Mouse (Mus musculus) liver, adult 2 months (tissue): ENCODE data around the gene Arhgef3. TPM values are rescaled to one million over a fixed set of nuclear protein-coding genes. Genes with fewer than 3 reads are reported as not detected.

Experiments
- DNase-seq: peaks from one replicate; pipeline ENCODE4 v3.0.0-alpha.2; 2011; ENCODE audit warnings: low read depth, low spot score; ENCODE audit errors: extremely low read depth
- H3K27ac ChIP-seq: fragments of 200-500 bp; replicated peaks from 2 replicates; pipeline ENCODE4 v1.5.1; 2012; ENCODE audit warnings: low read depth, mild to moderate bottlenecking, control low read depth, inconsistent platforms, low read length; ENCODE audit not compliant: insufficient read depth
- H3K27me3 ChIP-seq: fragments of 200-500 bp; 2 replicates; pipeline ENCODE4 v1.6.1; 2012; ENCODE audit warnings: mild to moderate bottlenecking, moderate library complexity, low read length, inconsistent platforms; ENCODE audit not compliant: control insufficient read depth, insufficient read depth
- H3K36me3 ChIP-seq: fragments of 200-500 bp; 2 replicates; pipeline ENCODE4 v1.6.1; 2012; ENCODE audit warnings: low read length, inconsistent platforms; ENCODE audit not compliant: control insufficient read depth, insufficient read depth
- H3K4me1 ChIP-seq: fragments of 200-500 bp; 2 replicates; pipeline ENCODE4 v1.6.1; 2011; ENCODE audit warnings: low read length; ENCODE audit not compliant: control insufficient read depth, insufficient read depth
- H3K4me3 ChIP-seq: fragments of 200-500 bp; 2 replicates; pipeline ENCODE4 v1.5.1; 2011; ENCODE audit warnings: low read depth, mild to moderate bottlenecking, control low read depth, low read length, moderate library complexity; ENCODE audit not compliant: insufficient read depth
- H3K79me2 ChIP-seq: fragments of 200-500 bp; 2 replicates; pipeline ENCODE4 v1.6.1; 2012; ENCODE audit warnings: inconsistent platforms, mild to moderate bottlenecking, low read length, moderate library complexity; ENCODE audit not compliant: control insufficient read depth, insufficient read depth
- H3K9ac ChIP-seq: fragments of 200-500 bp; 2 replicates; pipeline ENCODE4 v1.6.1; 2012; ENCODE audit warnings: low read depth, mild to moderate bottlenecking, control low read depth, inconsistent platforms, low read length
- CTCF ChIP-seq: fragments of 200-500 bp; IDR thresholded peaks from 2 replicates; pipeline ENCODE4 v1.5.1; 2011; ENCODE audit warnings: low read depth, low read length, control low read depth
- POLR2A ChIP-seq: fragments of 200-500 bp; IDR thresholded peaks from 2 replicates; pipeline ENCODE4 v1.6.1; 2011; ENCODE audit warnings: low read length, control low read depth; ENCODE audit not compliant: insufficient read depth; ENCODE audit errors: extremely low read depth
- WGBS: fragments of 180-500 bp; shearing (Covaris S2); methylation state at CpG from one replicate; pipeline ENCODE4 v1.1.7; 2018; 5-methylcytosine and 5-hydroxymethylcytosine counted together
- polyA plus RNA-seq: library from polyadenylated mRNA; depleted of rRNA; stranded (reverse); fragments of >200 nt; gene quantifications from 2 replicates; pipeline ENCODE4 v1.2.3, GENCODE M21; 2012
- total RNA-seq: library from RNA; depleted of rRNA; stranded (reverse); fragments of >200 nt; gene quantifications from 2 replicates; pipeline ENCODE4 v1.2.3, GENCODE M21; 2014

Gene Arhgef3
- total and polyA plus RNA-seq, 2 experiments = 6.4 to 19.3 TPM

DNA sequence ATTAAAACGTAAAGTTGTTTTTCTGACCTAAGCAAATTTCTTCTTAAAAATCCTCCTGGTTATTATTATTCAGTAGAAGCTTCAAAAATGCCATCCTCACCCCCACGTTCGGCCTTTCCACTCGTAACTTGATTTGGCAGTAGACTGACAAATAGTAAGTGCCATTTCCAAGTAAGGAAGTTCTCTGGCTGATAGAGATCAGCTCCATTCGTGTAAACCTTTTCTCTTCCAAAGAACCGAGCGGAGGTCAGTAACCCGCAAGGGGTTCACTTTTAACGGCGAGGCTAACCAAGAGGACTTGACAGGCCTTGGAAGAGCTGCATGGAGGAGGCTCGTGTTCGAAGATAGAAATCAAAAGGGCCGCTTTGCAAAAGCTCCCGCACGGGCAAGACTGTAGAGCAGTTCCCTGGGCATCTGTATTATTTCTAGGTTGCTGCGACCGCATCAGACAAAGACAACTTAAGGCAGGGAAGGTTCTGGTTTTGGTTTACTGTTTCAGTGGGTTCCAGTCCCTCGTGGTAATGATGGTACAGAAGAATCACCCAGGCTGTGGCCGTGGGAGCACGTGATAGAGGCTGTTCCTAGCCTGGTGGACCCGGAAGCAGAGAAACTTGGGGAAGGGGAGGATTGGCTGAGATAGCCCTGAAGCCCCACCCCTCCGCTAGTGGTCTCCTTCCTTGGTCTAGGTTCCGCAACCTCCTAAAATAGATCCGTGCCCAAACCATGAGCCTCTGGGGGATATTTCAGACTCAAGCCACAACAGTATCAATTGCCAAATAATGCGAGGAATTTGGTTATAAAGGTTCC lies 117.5 kb downstream of the Arhgef3 start:
- TF ChIP-seq CTCF (no peak), POLR2A (no peak)
- Histone ChIP-seq H3K4me1 (no peaks in the 10 kb centered on the region; the same call in none of the 2 replicates), H3K9ac (no peak overlapping the region), H3K36me3 (no peaks in the 10 kb centered on the region), H3K27ac (no peak overlapping the region), H3K4me3 (no peak overlapping the region), H3K79me2 (no peaks in the 10 kb centered on the region), H3K27me3 (no peaks in the 10 kb centered on the region)
- DNase-seq = no peak
- WGBS = 90% methylated on average over 25 of the region's 25 CpGs

DNA sequence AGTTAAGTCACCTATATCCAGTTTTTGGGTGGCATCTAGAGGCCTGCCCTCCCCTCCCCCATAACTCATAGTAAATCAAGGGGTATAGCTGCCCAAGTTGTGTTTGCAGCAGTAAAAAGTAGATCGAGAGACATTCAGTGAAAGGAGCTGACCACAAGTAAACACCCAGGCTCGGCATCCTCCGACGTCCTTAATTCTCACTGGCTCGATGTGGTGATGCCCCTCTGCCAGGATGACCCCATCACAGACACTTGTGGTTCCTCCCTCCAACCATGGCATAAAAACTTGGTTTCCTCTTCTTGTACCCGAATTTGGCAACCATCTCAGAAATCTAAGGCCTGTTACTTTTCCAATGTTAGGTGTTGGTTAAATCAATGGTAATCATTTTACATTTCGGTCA lies 118.4 kb downstream of the Arhgef3 start:
- no peak for DNase-seq
- WGBS = 94% methylated on average over 7 of the region's 7 CpGs
- Histone ChIP-seq H3K27ac (no peak overlapping the region), H3K4me1 (no peaks in the 10 kb centered on the region; the same call in none of the 2 replicates), H3K79me2 (no peaks in the 10 kb centered on the region), H3K9ac (no peak overlapping the region), H3K4me3 (no peak overlapping the region), H3K27me3 (no peaks in the 10 kb centered on the region), H3K36me3 (no peaks in the 10 kb centered on the region)
- no peak for TF ChIP-seq CTCF
- no peak for TF ChIP-seq POLR2A

DNA sequence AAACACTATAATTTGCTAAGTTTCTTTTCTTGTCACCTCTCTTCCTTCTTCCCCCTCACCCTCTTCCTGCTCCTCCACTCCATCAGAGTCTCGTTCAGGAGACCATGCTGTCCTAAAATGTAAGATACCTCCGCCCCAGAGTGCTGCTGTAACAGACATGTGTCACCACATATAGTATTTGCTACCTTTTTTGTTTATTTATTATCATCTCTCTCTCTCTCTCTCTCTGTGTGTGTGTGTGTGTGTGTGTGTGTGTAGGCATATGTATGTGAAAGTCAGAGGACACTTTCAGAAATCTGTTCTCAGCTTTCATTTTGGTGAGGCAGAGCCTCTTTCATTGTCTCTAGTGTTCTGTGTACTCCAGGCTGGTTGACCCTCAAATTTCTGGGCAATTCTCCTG lies 119.0 kb downstream of the Arhgef3 start:
- H3K9ac ChIP-seq = no peak overlapping the region
- no peaks in the 10 kb centered on the region for H3K27me3 ChIP-seq
- H3K79me2 ChIP-seq = no peaks in the 10 kb centered on the region
- TF ChIP-seq CTCF (no peak), POLR2A (no peak)
- H3K36me3 ChIP-seq = no peaks in the 10 kb centered on the region
- no peak for DNase-seq
- WGBS = 88% methylated on average over 2 of the region's 2 CpGs
- no peak overlapping the region for H3K27ac ChIP-seq
- H3K4me3 ChIP-seq = no peak overlapping the region
- H3K4me1 ChIP-seq = no peaks in the 10 kb centered on the region; the same call in none of the 2 replicates

DNA sequence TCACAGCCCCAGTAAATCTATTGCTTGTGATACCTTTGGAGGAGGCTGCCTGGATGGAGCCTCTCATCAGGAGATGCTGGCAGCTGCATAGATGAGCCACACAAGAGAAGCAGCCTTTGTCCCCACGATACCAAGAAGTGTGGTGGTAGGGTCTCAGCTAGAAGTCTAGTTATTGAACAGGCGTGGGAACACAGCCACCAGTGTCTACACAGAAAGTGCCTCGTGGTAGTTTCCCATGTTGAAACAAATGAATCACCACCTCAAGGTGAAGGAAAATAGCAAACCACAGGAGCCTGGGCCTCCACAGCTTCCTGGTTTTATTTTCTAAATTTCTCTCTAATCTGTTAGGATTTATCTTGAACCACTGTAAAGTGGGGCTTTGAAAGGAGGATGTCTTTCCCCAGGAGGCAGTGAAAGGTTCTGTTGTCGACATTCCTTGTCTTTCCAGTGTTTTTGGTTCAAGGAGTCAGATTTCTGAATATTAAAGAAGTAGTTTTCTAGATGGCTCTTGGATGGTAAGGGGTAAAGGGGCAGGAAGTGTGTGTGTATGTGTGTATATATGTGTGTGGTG lies 119.7 kb downstream of the Arhgef3 start:
- H3K4me1 ChIP-seq = no peaks in the 10 kb centered on the region; the same call in 1 of the 2 replicates
- no peak overlapping the region for H3K27ac ChIP-seq
- no peaks in the 10 kb centered on the region for H3K79me2 ChIP-seq
- H3K4me3 ChIP-seq = no peak overlapping the region
- DNase-seq = no peak
- TF ChIP-seq POLR2A (no peak), CTCF (no peak)
- 75% methylated on average over 4 of the region's 4 CpGs for WGBS
- H3K27me3 ChIP-seq = no peaks in the 10 kb centered on the region
- no peak overlapping the region for H3K9ac ChIP-seq
- H3K36me3 ChIP-seq = no peaks in the 10 kb centered on the region

DNA sequence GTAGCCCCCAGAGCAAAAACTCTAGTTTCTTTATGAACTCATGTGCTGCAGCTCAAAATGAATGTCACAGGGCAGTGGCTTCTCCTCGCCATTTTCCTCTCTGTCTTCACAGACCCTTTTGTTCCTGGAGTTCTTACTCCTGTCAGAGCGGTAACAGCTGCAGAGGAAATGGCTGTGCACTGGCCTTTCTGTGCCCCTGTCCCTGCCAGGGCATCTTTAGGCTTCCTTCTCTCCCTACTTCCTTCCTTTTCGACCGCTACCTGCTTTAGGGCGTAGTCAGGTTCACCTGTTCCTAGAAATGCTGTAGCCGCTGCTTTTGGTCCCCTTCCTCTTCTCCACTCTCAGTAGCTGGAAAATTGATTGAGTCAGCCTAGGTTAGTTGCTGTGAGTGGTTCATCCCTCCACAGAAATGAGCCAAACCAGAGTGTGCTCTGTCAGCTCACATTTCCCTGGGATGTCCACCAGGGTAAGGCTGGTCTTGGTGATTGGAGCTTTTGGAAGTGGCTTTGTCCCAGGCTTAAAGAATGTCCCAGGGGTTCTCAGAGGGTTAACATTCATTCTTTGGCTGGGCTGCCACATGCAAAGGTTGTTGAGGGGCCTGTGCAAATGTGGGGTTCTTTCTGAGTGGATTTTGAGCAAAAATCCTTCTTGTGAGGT lies 121.3 kb downstream of the Arhgef3 start:
- Histone ChIP-seq H3K4me1 (peaks cover 2% of the 10 kb centered on the region; the same call in 1 of the 2 replicates), H3K27ac (no peak overlapping the region), H3K9ac (no peak overlapping the region), H3K36me3 (no peaks in the 10 kb centered on the region), H3K79me2 (no peaks in the 10 kb centered on the region), H3K4me3 (no peak overlapping the region), H3K27me3 (no peaks in the 10 kb centered on the region)
- 83% methylated on average over 6 of the region's 6 CpGs for WGBS
- TF ChIP-seq CTCF (no peak), POLR2A (no peak)
- no peak for DNase-seq
